Mouse (Mus musculus) spleen, adult 2 months (tissue): ENCODE measurements around the gene Tldc2. TPM values are rescaled to one million over a fixed set of nuclear protein-coding genes. Genes with fewer than 3 reads are reported as not detected.

Source experiments
- DNase-seq, 2 experiments: peaks; one replicate each; pipeline versions ENCODE4 v3.0.0 to v3.0.0-alpha.2; 2012 to 2021; ENCODE audit warnings: low spot score in 2 of 2, low read depth in 1 of 2
- H3K27ac ChIP-seq: fragments of 200-500 bp; 2 replicates; pipeline ENCODE4 v1.5.1; 2012; ENCODE audit warnings: low read length, inconsistent platforms; ENCODE audit not compliant: insufficient read depth
- H3K27me3 ChIP-seq: fragments of 200-500 bp; 2 replicates; pipeline ENCODE4 v1.6.1; 2012; ENCODE audit warnings: mild to moderate bottlenecking, moderate library complexity, low read length, inconsistent platforms; ENCODE audit not compliant: control insufficient read depth, insufficient read depth
- H3K36me3 ChIP-seq: fragments of 200-500 bp; 2 replicates; pipeline ENCODE4 v1.6.1; 2012; ENCODE audit warnings: mild to moderate bottlenecking, low read length, inconsistent platforms; ENCODE audit not compliant: control insufficient read depth, insufficient read depth
- H3K4me1 ChIP-seq: fragments of 200-500 bp; 2 replicates; pipeline ENCODE4 v1.6.1; 2011; ENCODE audit warnings: inconsistent platforms; ENCODE audit not compliant: control insufficient read depth, insufficient read depth, insufficient read length
- H3K4me3 ChIP-seq: fragments of 200-500 bp; 2 replicates; pipeline ENCODE4 v1.5.1; 2011; ENCODE audit warnings: mild to moderate bottlenecking, inconsistent platforms; ENCODE audit not compliant: insufficient read depth, insufficient read length; ENCODE audit errors: extremely low read depth
- CTCF ChIP-seq: fragments of 200-500 bp; IDR thresholded peaks from 2 replicates; pipeline ENCODE4 v1.5.1; 2011; ENCODE audit warnings: mild to moderate bottlenecking, inconsistent platforms; ENCODE audit not compliant: insufficient read depth, insufficient read length, insufficient replicate concordance; ENCODE audit errors: extremely low read depth
- POLR2A ChIP-seq: fragments of 200-500 bp; IDR thresholded peaks from 2 replicates; pipeline ENCODE4 v1.6.1; 2011; ENCODE audit warnings: low read depth, low read length, inconsistent platforms
- WGBS: fragments of 180-500 bp; shearing (Covaris S2); methylation state at CpG from one replicate; pipeline ENCODE4 v1.1.7; 2018; 5-methylcytosine and 5-hydroxymethylcytosine counted together
- polyA plus RNA-seq: library from polyadenylated mRNA; depleted of rRNA; stranded (reverse); fragments of >200 nt; gene quantifications from 2 replicates; pipeline ENCODE4 v1.2.3, GENCODE M21; 2012

Gene Tldc2
- polyA plus RNA-seq, 1 experiment: not detected

DNA sequence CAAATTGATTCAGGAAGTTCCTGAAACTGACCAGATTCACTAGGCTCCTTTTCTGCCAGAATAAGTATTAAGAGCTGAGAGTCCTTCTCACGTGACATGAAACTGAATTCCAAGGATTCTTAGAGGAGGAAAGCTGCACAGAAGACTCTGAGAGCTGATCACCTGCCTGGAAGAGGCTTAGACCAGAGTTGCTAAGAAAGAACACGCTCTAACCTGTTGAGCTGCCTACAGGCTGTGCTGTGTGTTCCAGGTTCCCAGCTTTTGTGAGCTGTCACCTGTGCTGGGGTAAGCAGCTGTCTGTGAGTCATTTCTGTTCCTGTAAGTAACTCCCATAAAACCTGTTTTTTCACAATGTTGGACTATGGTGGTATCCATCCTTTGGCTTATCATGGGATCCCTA is 40.9 kb upstream of the Tldc2 start:
- no peaks in the 10 kb centered on the region; the same call in 1 of the 2 replicates for H3K4me1 ChIP-seq
- no peaks in the 10 kb centered on the region for H3K36me3 ChIP-seq
- 88% methylated on average over 2 of the region's 2 CpGs for WGBS

DNA sequence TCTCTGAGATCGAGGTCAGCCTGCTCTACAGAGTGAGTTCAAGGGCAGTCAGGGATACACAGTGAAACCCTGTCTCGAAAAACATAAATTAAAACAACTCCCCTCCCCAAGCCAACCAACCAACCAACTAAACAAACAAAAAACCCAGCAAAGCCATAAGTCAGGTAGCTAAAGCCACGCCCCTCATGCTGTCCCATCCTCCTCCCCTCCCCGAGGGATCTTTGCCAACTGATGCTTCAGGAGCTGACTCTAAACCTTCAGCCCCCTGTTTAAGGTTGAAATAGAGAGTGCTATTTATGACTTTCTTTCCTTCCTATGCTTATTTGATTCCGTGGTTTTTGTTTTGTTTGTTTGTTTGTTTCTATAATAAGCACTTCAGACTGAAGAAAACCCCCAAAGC is 39.9 kb upstream of the Tldc2 start:
- no peak overlapping the region for H3K4me3 ChIP-seq
- H3K36me3 ChIP-seq: no peaks in the 10 kb centered on the region

More for the DNA sequence above, 40.9 kb upstream of the Tldc2 start:
- Histone ChIP-seq H3K27ac (no peak overlapping the region), H3K4me3 (no peak overlapping the region), H3K27me3 (no peaks in the 10 kb centered on the region)
- no peak for TF ChIP-seq CTCF
- TF ChIP-seq POLR2A: no peak
- no peak for DNase-seq

DNA sequence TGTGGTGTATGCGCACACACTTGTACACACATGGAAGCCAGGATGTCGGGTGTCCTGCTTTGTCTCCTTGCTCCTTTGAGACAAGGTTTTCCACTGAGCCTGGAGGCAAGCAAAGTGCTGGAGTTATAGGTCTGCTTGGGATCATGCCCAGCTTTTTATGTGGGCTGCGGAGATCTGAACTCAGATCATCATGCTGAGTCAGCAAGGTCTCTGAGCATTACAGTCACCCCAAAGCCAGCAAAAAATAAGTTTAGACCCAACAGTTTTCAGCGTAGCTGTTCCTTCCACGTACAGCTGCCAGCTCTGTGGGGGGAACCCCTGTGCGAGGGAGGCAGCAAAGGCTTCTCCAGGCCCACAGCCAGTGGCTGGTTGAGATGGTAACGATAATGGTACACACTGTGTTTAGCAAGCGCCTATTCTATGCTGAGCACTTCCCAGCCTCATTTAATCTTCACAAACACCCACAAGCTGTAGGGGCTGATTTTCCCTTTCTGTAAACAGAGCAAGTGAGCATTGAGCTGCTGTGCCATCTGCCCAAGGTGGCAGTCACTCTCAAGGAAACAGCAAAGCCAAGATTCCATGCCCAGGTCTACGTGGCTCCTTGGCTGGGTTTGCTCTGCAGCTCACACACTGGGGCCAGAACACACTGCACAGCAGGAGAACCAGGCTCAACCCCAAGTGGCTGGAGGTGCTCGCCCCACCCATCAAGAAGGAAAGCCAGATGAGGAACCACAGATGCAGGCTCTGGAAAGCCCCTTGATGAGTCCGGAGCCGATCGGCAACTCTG is 38.3 kb upstream of the Tldc2 start:
- WGBS: 86% methylated on average over 13 of the region's 13 CpGs
- H3K4me3 ChIP-seq: no peak overlapping the region
- H3K4me1 ChIP-seq: no peaks in the 10 kb centered on the region; the same call in 1 of the 2 replicates
- no peak overlapping the region for H3K27ac ChIP-seq
- no peaks in the 10 kb centered on the region for H3K27me3 ChIP-seq
- no peak for TF ChIP-seq POLR2A
- TF ChIP-seq CTCF: no peak
- no peaks in the 10 kb centered on the region for H3K36me3 ChIP-seq
- no peak for DNase-seq

More for the DNA sequence above, 39.9 kb upstream of the Tldc2 start:
- no peak overlapping the region for H3K27ac ChIP-seq
- 88% methylated on average over 5 of the region's 5 CpGs for WGBS
- DNase-seq: no peak
- TF ChIP-seq CTCF (no peak), POLR2A (no peak)
- H3K27me3 ChIP-seq: no peaks in the 10 kb centered on the region
- H3K4me1 ChIP-seq: no peaks in the 10 kb centered on the region; the same call in 1 of the 2 replicates

DNA sequence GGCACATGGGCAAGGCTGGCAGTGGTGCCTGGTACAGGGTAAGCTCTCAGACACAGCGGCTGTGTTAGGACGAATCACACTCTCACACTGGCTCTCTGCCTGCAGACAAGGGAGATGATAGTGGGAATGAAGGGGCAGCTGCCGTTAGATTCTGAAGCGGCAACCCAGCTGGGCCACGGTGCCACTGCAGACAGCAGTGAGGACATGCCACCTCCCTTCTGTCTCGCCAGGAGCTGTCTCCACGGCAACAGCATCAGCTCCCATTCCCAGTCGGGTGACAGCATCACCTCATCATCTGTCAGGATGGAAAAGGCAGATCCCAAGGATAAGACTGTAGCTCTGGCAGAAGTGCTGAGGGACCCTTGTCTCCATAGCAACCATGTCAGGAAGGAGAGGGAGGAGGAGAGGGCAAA is 37.0 kb upstream of the Tldc2 start:
- 94% methylated on average over 8 of the region's 8 CpGs for WGBS
- Histone ChIP-seq H3K36me3 (no peaks in the 10 kb centered on the region), H3K27me3 (no peaks in the 10 kb centered on the region), H3K4me3 (no peak overlapping the region), H3K27ac (no peak overlapping the region), H3K4me1 (peaks cover 4% of the 10 kb centered on the region; the same call in 1 of the 2 replicates)
- TF ChIP-seq POLR2A (no peak), CTCF (no peak)
- no peak for DNase-seq

DNA sequence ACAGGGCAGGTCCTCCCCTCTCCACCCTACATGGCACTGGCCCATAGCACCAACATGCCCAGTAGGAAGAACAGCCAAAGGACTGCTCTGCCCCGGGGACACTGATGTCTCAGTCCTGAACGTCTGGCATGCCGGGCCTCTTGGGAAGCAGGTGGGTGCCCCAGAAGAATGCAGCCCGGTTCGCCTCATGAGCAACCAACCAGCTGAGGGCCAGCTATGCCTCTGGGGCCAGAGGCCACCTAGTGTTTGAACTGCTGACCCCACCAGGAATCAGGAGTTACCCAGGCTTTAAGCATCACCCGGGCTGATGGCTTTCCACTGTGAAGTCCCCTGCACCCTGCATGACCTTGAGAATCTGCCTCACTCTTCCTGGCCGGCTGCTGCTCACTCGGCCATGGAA is 34.4 kb upstream of the Tldc2 start:
- TF ChIP-seq CTCF: no peak
- no peak for TF ChIP-seq POLR2A
- H3K27me3 ChIP-seq: no peaks in the 10 kb centered on the region
- no peaks in the 10 kb centered on the region for H3K36me3 ChIP-seq
- peaks cover 5% of the 10 kb centered on the region; the same call in 1 of the 2 replicates for H3K4me1 ChIP-seq
- DNase-seq: no peak
- no peak overlapping the region for H3K27ac ChIP-seq
- 90% methylated on average over 8 of the region's 8 CpGs for WGBS
- no peak overlapping the region for H3K4me3 ChIP-seq

DNA sequence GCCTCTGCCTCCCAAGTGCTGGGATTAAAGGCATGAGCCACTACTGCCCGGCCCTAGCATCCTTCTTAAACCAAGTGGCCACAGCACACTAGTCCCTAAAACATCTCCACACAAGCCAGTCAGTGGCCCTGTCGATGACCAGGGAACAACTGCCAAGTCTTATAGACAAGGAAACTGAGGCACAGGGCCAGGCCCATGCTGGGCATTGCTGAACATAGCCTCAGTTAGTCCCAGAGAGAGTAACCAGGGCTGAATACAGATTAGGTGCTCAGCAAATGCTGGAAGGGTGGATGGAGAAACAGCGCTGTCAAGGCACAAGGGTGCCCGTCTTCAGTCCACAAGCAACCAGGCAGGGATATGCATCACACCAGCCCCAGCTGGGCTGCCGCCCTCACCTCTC is 33.7 kb upstream of the Tldc2 start:
- Histone ChIP-seq H3K27ac (no peak overlapping the region), H3K36me3 (no peaks in the 10 kb centered on the region), H3K4me1 (peaks cover 5% of the 10 kb centered on the region; the same call in 1 of the 2 replicates), H3K27me3 (no peaks in the 10 kb centered on the region), H3K4me3 (no peak overlapping the region)
- no peak for TF ChIP-seq POLR2A
- no peak for TF ChIP-seq CTCF
- no peak for DNase-seq
- WGBS: 96% methylated on average over 5 of the region's 5 CpGs

DNA sequence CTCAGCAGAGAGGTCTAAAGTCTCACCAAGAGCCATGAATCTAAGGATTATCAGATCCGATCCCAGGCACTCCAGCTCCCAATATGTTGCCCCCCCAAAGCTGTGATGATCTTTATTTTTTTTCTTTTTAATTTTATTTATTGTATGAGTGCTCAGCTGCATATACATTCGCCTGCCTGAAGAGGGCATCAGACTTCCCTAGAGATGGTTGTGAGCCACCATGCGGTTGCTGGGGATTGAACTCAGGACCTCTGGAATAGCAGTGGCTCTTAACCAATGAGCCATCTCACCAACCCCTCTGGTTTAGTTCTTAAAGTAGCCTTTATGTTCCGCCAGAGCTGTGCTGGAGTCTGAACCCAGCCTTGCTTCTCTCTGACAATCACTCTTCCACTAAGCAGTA is 33.1 kb upstream of the Tldc2 start:
- TF ChIP-seq POLR2A (no peak), CTCF (no peak)
- no peaks in the 10 kb centered on the region for H3K27me3 ChIP-seq
- 78% methylated on average over 4 of the region's 4 CpGs for WGBS

More for the DNA sequence above, 33.1 kb upstream of the Tldc2 start:
- Histone ChIP-seq H3K4me1 (peaks cover 5% of the 10 kb centered on the region; the same call in 1 of the 2 replicates), H3K36me3 (no peaks in the 10 kb centered on the region), H3K27ac (no peak overlapping the region), H3K4me3 (no peak overlapping the region)
- DNase-seq: no peak
